Mouse (Mus musculus): ENCODE data around the gene Cbx8.

DNA sequence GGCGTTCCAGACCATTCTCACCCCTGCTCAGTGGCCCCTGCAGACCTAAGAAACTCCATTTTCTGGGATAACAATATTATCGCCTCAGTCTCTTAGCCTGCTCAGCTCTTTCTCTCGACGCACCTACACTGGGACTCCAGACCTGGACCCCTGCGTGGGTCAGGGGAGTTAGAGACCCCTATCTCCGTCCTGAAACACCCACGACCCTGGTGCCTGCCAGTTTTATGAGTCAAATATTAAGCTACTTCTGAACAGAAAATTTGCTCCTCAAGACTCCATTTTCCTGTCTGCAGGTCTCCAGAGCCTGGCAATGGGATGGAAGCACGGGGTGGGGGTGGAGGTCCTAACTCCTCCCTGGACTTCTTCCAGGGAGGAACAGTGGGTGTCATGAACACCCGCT lies 16.5 kb upstream of the Cbx8 start:
- TF ChIP-seq POLR2A (IDR thresholded peaks at IDR 0.05; ENCODE audit: borderline replicate concordance, extremely low read depth, low read depth, low read length): no peak
- no peak for TF ChIP-seq CTCF (IDR thresholded peaks at IDR 0.05; ENCODE audit: insufficient read depth, low read length)
